Mouse (Mus musculus): Measurements from ENCODE around the gene Arhgef7. TPM values are rescaled to one million over a fixed set of nuclear protein-coding genes. Genes with fewer than 3 reads are reported as not detected.

The Arhgef7 gene
- polyA plus RNA-seq, 1 experiment from 2014 or later = 71.1 TPM

DNA sequence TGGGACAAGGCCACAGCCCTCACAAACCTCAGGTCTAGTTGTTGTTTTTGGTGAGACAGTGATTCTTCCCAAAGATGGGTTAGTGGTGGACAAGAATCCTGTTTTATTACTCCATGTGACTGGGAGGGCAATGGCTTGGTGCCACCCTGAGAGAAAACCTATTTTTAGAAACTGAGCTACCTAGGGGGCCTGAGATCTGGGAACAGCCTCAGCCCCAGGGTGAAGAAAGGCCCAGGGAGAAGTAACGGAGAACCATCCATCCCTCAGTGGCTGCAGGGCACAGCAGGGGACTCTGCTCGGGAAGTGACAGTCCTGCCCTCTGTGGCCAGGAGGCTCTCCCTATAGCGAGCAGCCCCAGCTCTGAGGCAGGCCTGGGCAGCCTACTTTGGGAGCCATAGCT is 19.8 kb upstream of the Arhgef7 start:
- DNase-seq (ENCODE audit: low spot score) (no peak), ATAC-seq (ENCODE audit: insufficient read depth, low FRiP score, low TSS enrichment) (no peak)
- Histone ChIP-seq H3K9ac (ENCODE audit: low read length) (no peak overlapping the region), H3K27me3 (ENCODE audit: control insufficient read depth, insufficient read depth, low read length) (no peaks in the 10 kb centered on the region), H3K36me3 (ENCODE audit: control insufficient read depth, insufficient read depth, low read length) (no peaks in the 10 kb centered on the region), H3K27ac (ENCODE audit: low read depth, low read length) (no peak overlapping the region), H3K4me1 (ENCODE audit: control insufficient read depth, insufficient read depth, low read length) (no peaks in the 10 kb centered on the region), H3K9me3 (ENCODE audit: control insufficient read depth, low read length) (no peaks in the 10 kb centered on the region), H3K4me3 (ENCODE audit: low read depth, low read length) (no peak overlapping the region), H3K4me2 (ENCODE audit: low read depth) (no peak overlapping the region)
- WGBS = 21% methylated on average over 3 of the region's 3 CpGs

- Histone ChIP-seq H3K27ac (ENCODE audit: low read depth, low read length) (no peak overlapping the region), H3K36me3 (ENCODE audit: control insufficient read depth, insufficient read depth, low read length) (no peaks in the 10 kb centered on the region), H3K4me2 (ENCODE audit: low read depth) (no peak overlapping the region), H3K9me3 (ENCODE audit: control insufficient read depth, low read length) (no peaks in the 10 kb centered on the region), H3K27me3 (ENCODE audit: control insufficient read depth, insufficient read depth, low read length) (no peaks in the 10 kb centered on the region), H3K4me3 (ENCODE audit: low read depth, low read length) (no peak overlapping the region), H3K4me1 (ENCODE audit: control insufficient read depth, insufficient read depth, low read length) (no peaks in the 10 kb centered on the region), H3K9ac (ENCODE audit: low read length) (no peak overlapping the region)
- ATAC-seq (ENCODE audit: insufficient read depth, low FRiP score, low TSS enrichment) (no peak), DNase-seq (ENCODE audit: low spot score) (no peak)
- WGBS = 70% methylated on average over 2 of the region's 2 CpGs
These were observed 18.7 kb upstream of the Arhgef7 start for GRCm38 (mm10) chr8:11708815-11709214.

DNA sequence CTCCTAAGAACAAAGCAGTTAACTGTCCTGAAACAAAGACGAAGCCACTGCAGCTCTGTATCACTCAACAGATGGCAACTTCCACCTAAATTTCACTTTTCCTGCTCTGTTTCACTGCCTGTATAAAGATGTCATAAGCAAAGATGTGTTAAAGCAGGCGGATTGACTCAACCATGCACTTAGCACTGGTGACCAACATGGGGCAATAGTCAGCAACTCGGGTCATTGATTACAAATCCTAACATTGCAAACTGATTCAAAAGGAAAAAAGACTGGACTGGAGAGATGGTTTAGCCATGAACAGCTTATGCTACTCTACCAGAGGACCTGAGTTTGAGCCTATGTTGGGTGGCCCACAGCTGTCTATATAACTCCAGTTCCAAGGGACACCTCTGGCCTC is 18.0 kb upstream of the Arhgef7 start:
- H3K4me3 ChIP-seq (ENCODE audit: low read depth, low read length) = no peak overlapping the region
- DNase-seq (ENCODE audit: low spot score) = no peak
- no peak overlapping the region for H3K4me2 ChIP-seq (ENCODE audit: low read depth)
- no peaks in the 10 kb centered on the region for H3K4me1 ChIP-seq (ENCODE audit: control insufficient read depth, insufficient read depth, low read length)
- H3K27me3 ChIP-seq (ENCODE audit: control insufficient read depth, insufficient read depth, low read length) = no peaks in the 10 kb centered on the region
- ATAC-seq (ENCODE audit: insufficient read depth, low FRiP score, low TSS enrichment) = no peak
- H3K27ac ChIP-seq (ENCODE audit: low read depth, low read length) = no peak overlapping the region
- no peak overlapping the region for H3K9ac ChIP-seq (ENCODE audit: low read length)
- 83% methylated on average over 3 of the region's 3 CpGs for WGBS
- no peaks in the 10 kb centered on the region for H3K9me3 ChIP-seq (ENCODE audit: control insufficient read depth, low read length)
- no peaks in the 10 kb centered on the region for H3K36me3 ChIP-seq (ENCODE audit: control insufficient read depth, insufficient read depth, low read length)

DNA sequence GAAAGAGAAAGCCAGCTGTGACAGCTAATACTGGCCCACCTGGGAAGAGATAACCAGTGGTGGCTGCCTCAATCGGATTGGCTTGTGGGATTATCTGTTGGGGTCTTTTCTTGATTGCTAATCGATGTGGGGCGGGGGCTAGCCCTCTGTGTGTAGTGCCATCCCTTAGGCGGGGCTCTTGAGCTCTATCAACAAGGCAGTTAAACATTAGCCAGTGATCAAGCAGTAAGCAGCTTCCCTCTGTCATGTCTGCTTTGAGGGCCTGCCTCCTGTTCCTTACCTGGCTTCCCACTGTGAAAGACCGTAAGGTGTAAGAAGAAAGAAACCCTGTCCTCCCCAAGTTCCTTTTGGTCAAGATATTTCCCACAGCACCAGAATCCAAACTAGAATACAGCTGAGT is 17.1 kb upstream of the Arhgef7 start:
- WGBS = 65% methylated on average over 5 of the region's 5 CpGs
- Histone ChIP-seq H3K4me1 (ENCODE audit: control insufficient read depth, insufficient read depth, low read length) (no peaks in the 10 kb centered on the region), H3K9ac (ENCODE audit: low read length) (no peak overlapping the region), H3K9me3 (ENCODE audit: control insufficient read depth, low read length) (no peaks in the 10 kb centered on the region), H3K27me3 (ENCODE audit: control insufficient read depth, insufficient read depth, low read length) (no peaks in the 10 kb centered on the region), H3K36me3 (ENCODE audit: control insufficient read depth, insufficient read depth, low read length) (no peaks in the 10 kb centered on the region), H3K4me2 (ENCODE audit: low read depth) (no peak overlapping the region), H3K27ac (ENCODE audit: low read depth, low read length) (no peak overlapping the region), H3K4me3 (ENCODE audit: low read depth, low read length) (no peak overlapping the region)
- no peak for ATAC-seq (ENCODE audit: insufficient read depth, low FRiP score, low TSS enrichment)
- DNase-seq (ENCODE audit: low spot score) = no peak

DNA sequence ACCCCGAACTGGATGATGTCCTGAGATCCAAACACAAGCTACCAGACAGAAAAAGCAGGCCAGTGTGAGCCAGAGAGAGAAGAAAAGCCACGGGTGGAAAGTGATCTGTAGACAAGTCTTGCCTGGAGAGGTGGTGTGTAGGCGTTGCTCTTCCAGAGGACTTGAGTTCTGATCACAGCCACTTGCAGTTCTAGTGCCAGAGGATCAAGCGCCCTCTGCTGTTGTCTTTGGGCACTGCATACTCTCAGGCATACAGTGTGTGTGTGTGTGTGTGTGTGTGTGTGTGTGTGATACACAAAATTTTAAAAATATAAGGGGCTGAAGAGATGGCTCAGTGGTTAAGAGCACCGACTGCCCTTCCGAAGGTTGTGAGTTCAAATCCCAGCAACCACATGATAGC is 15.3 kb upstream of the Arhgef7 start:
- Histone ChIP-seq H3K36me3 (ENCODE audit: control insufficient read depth, insufficient read depth, low read length) (no peaks in the 10 kb centered on the region), H3K27me3 (ENCODE audit: control insufficient read depth, insufficient read depth, low read length) (no peaks in the 10 kb centered on the region), H3K4me1 (ENCODE audit: control insufficient read depth, insufficient read depth, low read length) (no peaks in the 10 kb centered on the region), H3K4me3 (ENCODE audit: low read depth, low read length) (no peak overlapping the region), H3K4me2 (ENCODE audit: low read depth) (no peak overlapping the region), H3K9ac (ENCODE audit: low read length) (no peak overlapping the region), H3K27ac (ENCODE audit: low read depth, low read length) (no peak overlapping the region), H3K9me3 (ENCODE audit: control insufficient read depth, low read length) (no peaks in the 10 kb centered on the region)
- WGBS = 88% methylated on average over 6 of the region's 6 CpGs
- ATAC-seq (ENCODE audit: insufficient read depth, low FRiP score, low TSS enrichment) (no peak), DNase-seq (ENCODE audit: low spot score) (no peak)

- no peak overlapping the region for H3K27ac ChIP-seq (ENCODE audit: low read depth, low read length)
- whole genome bisulfite sequencing = 71% methylated on average over 4 of the region's 4 CpGs
- no peaks in the 10 kb centered on the region for H3K9me3 ChIP-seq (ENCODE audit: control insufficient read depth, low read length)
- H3K27me3 ChIP-seq (ENCODE audit: control insufficient read depth, insufficient read depth, low read length) = no peaks in the 10 kb centered on the region
- no peak overlapping the region for H3K4me2 ChIP-seq (ENCODE audit: low read depth)
- DNase-seq (ENCODE audit: low spot score) (no peak), ATAC-seq (ENCODE audit: insufficient read depth, low FRiP score, low TSS enrichment) (no peak)
- H3K9ac ChIP-seq (ENCODE audit: low read length) = no peak overlapping the region
- no peak overlapping the region for H3K4me3 ChIP-seq (ENCODE audit: low read depth, low read length)
- H3K36me3 ChIP-seq (ENCODE audit: control insufficient read depth, insufficient read depth, low read length) = no peaks in the 10 kb centered on the region
- no peaks in the 10 kb centered on the region for H3K4me1 ChIP-seq (ENCODE audit: control insufficient read depth, insufficient read depth, low read length)
These were observed 10.3 kb upstream of the Arhgef7 start for GRCm38 (mm10) chr8:11717194-11717593.

- ATAC-seq (ENCODE audit: insufficient read depth, low FRiP score, low TSS enrichment) (peak; percentile 21; the same call in 1 of the 2 replicates), DNase-seq (ENCODE audit: low spot score) (no peak)
- H3K4me2 ChIP-seq (ENCODE audit: low read depth) = peak overlapping the region; percentile 48
- H3K27ac ChIP-seq (ENCODE audit: low read depth, low read length) = peak overlapping the region; percentile 99
- H3K9ac ChIP-seq (ENCODE audit: low read length) = peak overlapping the region; percentile 97
- H3K36me3 ChIP-seq (ENCODE audit: control insufficient read depth, insufficient read depth, low read length) = no peaks in the 10 kb centered on the region
- H3K4me1 ChIP-seq (ENCODE audit: control insufficient read depth, insufficient read depth, low read length) = peaks cover 14% of the 10 kb centered on the region
- H3K27me3 ChIP-seq (ENCODE audit: control insufficient read depth, insufficient read depth, low read length) = peaks cover 5% of the 10 kb centered on the region; the same call in 1 of the 2 replicates
- WGBS = 1% methylated on average over 22 of the region's 22 CpGs
- H3K4me3 ChIP-seq (ENCODE audit: low read depth, low read length) = peak overlapping the region; percentile 69
- H3K9me3 ChIP-seq (ENCODE audit: control insufficient read depth, low read length) = no peaks in the 10 kb centered on the region
These were observed 259 bp upstream of the Arhgef7 start for GRCm38 (mm10) chr8:11727273-11727650.

DNA sequence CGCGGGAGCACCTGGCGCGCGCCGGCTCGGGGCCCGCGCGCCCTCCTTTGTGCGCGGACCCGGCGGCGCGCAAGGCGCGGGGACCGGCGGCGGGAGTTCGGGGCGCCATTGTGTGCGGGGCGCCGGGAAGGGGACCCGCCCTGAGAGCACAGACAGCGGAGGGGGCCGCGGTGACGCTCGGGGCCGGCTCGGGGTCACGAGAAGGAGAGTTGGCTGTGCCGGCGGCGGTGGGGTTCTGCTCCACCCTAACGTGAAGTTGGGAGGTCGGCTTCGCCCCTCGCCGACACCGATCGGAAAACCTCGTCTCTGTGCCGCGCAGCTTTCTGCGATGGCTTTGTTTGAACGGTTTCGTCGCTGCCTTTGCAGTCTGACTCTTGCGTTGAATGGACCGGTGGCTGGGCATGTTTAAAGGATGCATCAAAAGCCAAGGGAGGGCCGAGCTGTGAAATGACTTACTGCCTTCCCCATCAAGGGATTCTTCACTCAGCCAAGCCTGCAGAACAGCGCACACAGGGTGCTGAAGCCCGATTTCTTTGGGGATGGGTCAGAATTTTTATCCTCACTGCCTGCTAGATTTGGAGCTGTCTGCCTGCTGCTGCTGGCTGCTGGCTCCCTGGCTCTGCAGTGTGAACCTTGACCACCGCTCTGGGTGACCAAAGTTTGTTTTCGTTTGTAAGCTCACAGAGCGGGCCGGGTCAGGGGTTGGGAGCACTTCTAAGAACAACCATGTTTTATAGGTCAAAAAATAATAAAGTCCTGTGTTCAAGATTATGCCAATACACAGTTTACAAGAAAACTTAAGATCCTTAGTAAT is 1.2 kb downstream of the Arhgef7 start:
- peak overlapping the region; percentile 48 for H3K4me2 ChIP-seq (ENCODE audit: low read depth)
- H3K27ac ChIP-seq (ENCODE audit: low read depth, low read length) = peak overlapping the region; percentile 99
- peak overlapping the region; percentile 97 for H3K9ac ChIP-seq (ENCODE audit: low read length)
- DNase-seq (ENCODE audit: low spot score) (peak; percentile 73), ATAC-seq (ENCODE audit: insufficient read depth, low FRiP score, low TSS enrichment) (peak; percentile 51)
- H3K4me3 ChIP-seq (ENCODE audit: low read depth, low read length) = peak overlapping the region; percentile 69
- H3K4me1 ChIP-seq (ENCODE audit: control insufficient read depth, insufficient read depth, low read length) = peaks cover 14% of the 10 kb centered on the region
- no peaks in the 10 kb centered on the region for H3K36me3 ChIP-seq (ENCODE audit: control insufficient read depth, insufficient read depth, low read length)
- H3K9me3 ChIP-seq (ENCODE audit: control insufficient read depth, low read length) = no peaks in the 10 kb centered on the region
- under 1% methylated on average over 60 of the region's 61 CpGs for WGBS
- H3K27me3 ChIP-seq (ENCODE audit: control insufficient read depth, insufficient read depth, low read length) = peaks cover 5% of the 10 kb centered on the region; the same call in 1 of the 2 replicates

- DNase-seq (ENCODE audit: low spot score) (no peak), ATAC-seq (ENCODE audit: insufficient read depth, low FRiP score, low TSS enrichment) (no peak)
- H3K4me1 ChIP-seq (ENCODE audit: control insufficient read depth, insufficient read depth, low read length) = peaks cover 14% of the 10 kb centered on the region
- no peak overlapping the region for H3K27ac ChIP-seq (ENCODE audit: low read depth, low read length)
- H3K36me3 ChIP-seq (ENCODE audit: control insufficient read depth, insufficient read depth, low read length) = no peaks in the 10 kb centered on the region
- peak overlapping the region; percentile 48 for H3K4me2 ChIP-seq (ENCODE audit: low read depth)
- 0 out of 2 replicates have a peak overlapping the region, but pooled peaks have one; percentile 1 for H3K9ac ChIP-seq (ENCODE audit: low read length)
- 63% methylated on average over 12 of the region's 12 CpGs for WGBS
- peaks cover 5% of the 10 kb centered on the region; the same call in 1 of the 2 replicates for H3K27me3 ChIP-seq (ENCODE audit: control insufficient read depth, insufficient read depth, low read length)
- no peaks in the 10 kb centered on the region for H3K9me3 ChIP-seq (ENCODE audit: control insufficient read depth, low read length)
- H3K4me3 ChIP-seq (ENCODE audit: low read depth, low read length) = no peak overlapping the region
These were observed 2.9 kb downstream of the Arhgef7 start for GRCm38 (mm10) chr8:11730271-11730940.
